In the genomic region with DNA sequence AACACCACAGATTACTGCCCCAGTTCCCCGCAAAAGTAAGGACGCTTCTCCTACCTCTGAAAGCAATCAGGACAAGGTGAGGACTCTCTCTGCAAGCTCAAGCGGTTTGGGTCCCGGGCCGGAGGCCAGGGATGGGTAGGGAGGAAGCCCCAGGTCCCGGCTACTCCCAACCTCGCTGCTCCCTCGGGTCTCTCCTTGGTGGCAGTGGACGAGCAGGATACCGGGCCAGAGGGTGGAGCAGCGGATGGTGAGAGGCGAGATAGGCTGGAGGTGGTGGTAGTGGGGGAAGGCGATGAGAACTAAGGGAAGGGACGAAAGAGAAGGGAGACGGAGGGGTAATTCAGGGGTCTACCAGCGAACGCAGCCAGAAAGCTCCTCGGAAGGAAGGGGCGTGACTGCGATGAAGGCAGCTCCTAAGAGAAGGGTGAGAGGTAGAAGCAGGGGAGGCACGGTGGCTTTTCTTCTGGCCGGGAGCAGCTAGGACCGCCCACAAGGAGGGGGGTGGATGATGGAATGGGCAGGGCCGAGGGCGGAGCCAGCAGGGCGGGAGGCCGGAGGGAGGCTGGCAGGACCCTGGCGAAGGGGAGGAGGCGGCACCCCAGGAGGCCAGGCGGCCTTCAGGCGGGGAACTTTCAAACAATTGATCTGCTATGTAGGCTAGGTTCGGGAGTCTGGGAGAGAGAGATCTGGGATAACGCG, we compare ENCODE assay signal across 8 mouse cellular contexts. TPM values are rescaled to one million over a fixed set of nuclear protein-coding genes. Genes with fewer than 3 reads are reported as not detected.
DNase-seq lines count a peak whose midpoint lies in the region; ATAC-seq and TF ChIP-seq lines count a peak whose summit lies in the region.

TSS of gene Amot (minus strand) at position 465 of the 699 bp plus-strand sequence.

- H3K4me1 ChIP-seq in brown adipose tissue, adult 24 weeks (ENCODE audit: control insufficient read depth, insufficient read depth, insufficient read length, low read length) = no peaks in the 10 kb centered on the region
- no peaks in the 10 kb centered on the region for H3K4me1 ChIP-seq in heart, embryonic 12.5 days (replicated peaks)
- H3K4me1 ChIP-seq in kidney, postnatal 0 days (replicated peaks; ENCODE audit: insufficient read depth, low read length) = no peaks in the 10 kb centered on the region
- H3K4me1 ChIP-seq in liver, embryonic 13.5 days (replicated peaks) = peaks cover 3% of the 10 kb centered on the region
- H3K4me1 ChIP-seq in stomach, embryonic 15.5 days = no peaks in the 10 kb centered on the region

- peak within 1 kb of the TSS; percentile 68 for H3K9ac ChIP-seq in heart, embryonic 12.5 days
- H3K9ac ChIP-seq in kidney, postnatal 0 days (ENCODE audit: low read depth, low read length) = peak within 1 kb of the TSS; percentile 67
- peak within 1 kb of the TSS; percentile 66 for H3K9ac ChIP-seq in liver, embryonic 13.5 days
- H3K9ac ChIP-seq in stomach, embryonic 15.5 days = peak within 1 kb of the TSS; percentile 29

- TF ChIP-seq CTCF in kidney, postnatal 0 days (IDR thresholded peaks at IDR 0.05; ENCODE audit: low read depth) = no peak

- WGBS in heart, embryonic 12.5 days = 12% methylated on average over 33 of the region's 34 CpGs
- 20% methylated on average over 34 of the region's 34 CpGs for WGBS in kidney, postnatal 0 days
- WGBS in liver, embryonic 13.5 days (ENCODE audit: insufficient replicate concordance) = 15% methylated on average over 34 of the region's 34 CpGs
- WGBS in stomach, embryonic 15.5 days = 14% methylated on average over 34 of the region's 34 CpGs

- peak within 1 kb of the TSS; percentile 75 for H3K4me2 ChIP-seq in heart, embryonic 12.5 days
- peak within 1 kb of the TSS; percentile 56 for H3K4me2 ChIP-seq in kidney, postnatal 0 days (ENCODE audit: low read length)
- peak within 1 kb of the TSS; percentile 73 for H3K4me2 ChIP-seq in liver, embryonic 13.5 days
- peak within 1 kb of the TSS; percentile 64 for H3K4me2 ChIP-seq in stomach, embryonic 15.5 days

- peak; percentile 46 for DNase-seq in CD4-positive helper T cell, adult 2 months (ENCODE audit: low read depth, low spot score)
- peak; percentile 92 for DNase-seq in kidney, postnatal 0 days (ENCODE audit: low spot score)
- peak; percentile 84 for DNase-seq in liver, embryonic 13.5 days
- DNase-seq in natural killer cell, adult 2 months (ENCODE audit: low spot score in 2 of 2) = peak; percentile 51 to 53

- peak; percentile 92 for ATAC-seq in erythroid progenitor cell, adult 5-6 weeks (replicated peaks; ENCODE audit: low FRiP score, poor library complexity, severe bottlenecking)
- peak; percentile 97 for ATAC-seq in heart, embryonic 12.5 days (ENCODE audit: insufficient number of reproducible peaks, low FRiP score)
- peak; percentile 94 for ATAC-seq in kidney, postnatal 0 days (replicated peaks; ENCODE audit: low FRiP score, low read depth)
- ATAC-seq in liver, embryonic 13.5 days (ENCODE audit: low read depth) = peak; percentile 92
- peak; percentile 92 for ATAC-seq in stomach, embryonic 15.5 days (ENCODE audit: insufficient read depth, low FRiP score, low read depth)

- H3K4me3 ChIP-seq in brown adipose tissue, adult 24 weeks (ENCODE audit: insufficient read depth, low read depth, low read length) = peak within 1 kb of the TSS; percentile 85
- peak within 1 kb of the TSS; percentile 59 for H3K4me3 ChIP-seq in heart, embryonic 12.5 days
- H3K4me3 ChIP-seq in kidney, postnatal 0 days (replicated peaks; ENCODE audit: low read depth, low read length) = peak within 1 kb of the TSS; percentile 54
- H3K4me3 ChIP-seq in liver, embryonic 13.5 days (replicated peaks) = peak within 1 kb of the TSS; percentile 61
- peak within 1 kb of the TSS; percentile 54 for H3K4me3 ChIP-seq in stomach, embryonic 15.5 days (replicated peaks)

- H3K36me3 ChIP-seq in heart, embryonic 12.5 days = no peaks in the 10 kb centered on the region
- no peaks in the 10 kb centered on the region for H3K36me3 ChIP-seq in kidney, postnatal 0 days (ENCODE audit: insufficient read depth, low read length)
- H3K36me3 ChIP-seq in liver, embryonic 13.5 days = no peaks in the 10 kb centered on the region
- H3K36me3 ChIP-seq in stomach, embryonic 15.5 days = no peaks in the 10 kb centered on the region

- no peak within 1 kb of the TSS for H3K27ac ChIP-seq in brown adipose tissue, adult 24 weeks (replicated peaks; ENCODE audit: low read depth, low read length)
- H3K27ac ChIP-seq in heart, embryonic 12.5 days (ENCODE audit: poor library complexity, severe bottlenecking) = peak within 1 kb of the TSS; percentile 67
- peak within 1 kb of the TSS; percentile 68 for H3K27ac ChIP-seq in kidney, postnatal 0 days
- H3K27ac ChIP-seq in liver, embryonic 13.5 days = peak within 1 kb of the TSS; percentile 77
- H3K27ac ChIP-seq in stomach, embryonic 15.5 days = peak within 1 kb of the TSS; percentile 80

- no peaks in the 10 kb centered on the region for H3K27me3 ChIP-seq in heart, embryonic 12.5 days (replicated peaks)
- H3K27me3 ChIP-seq in kidney, postnatal 0 days (ENCODE audit: insufficient read depth, low read length) = no peaks in the 10 kb centered on the region
- H3K27me3 ChIP-seq in liver, embryonic 13.5 days = no peaks in the 10 kb centered on the region
- H3K27me3 ChIP-seq in stomach, embryonic 15.5 days (replicated peaks) = no peaks in the 10 kb centered on the region

- H3K9me3 ChIP-seq in heart, embryonic 12.5 days (replicated peaks) = no peaks in the 10 kb centered on the region
- no peaks in the 10 kb centered on the region for H3K9me3 ChIP-seq in kidney, postnatal 0 days (replicated peaks; ENCODE audit: low read length)
- H3K9me3 ChIP-seq in liver, embryonic 13.5 days (replicated peaks) = no peaks in the 10 kb centered on the region
- H3K9me3 ChIP-seq in stomach, embryonic 15.5 days = no peaks in the 10 kb centered on the region

RNA-seq across cellular contexts. Expression of gene Amot, which starts in this region (rescaled TPM):
- polyA plus RNA-seq in brown adipose tissue, adult 24 weeks (2012; ENCODE audit: insufficient read depth, insufficient read length, missing spikeins) = 0.67 and 1.4 TPM in 2 replicates
- total RNA-seq in erythroid progenitor cell, adult 5-6 weeks (2015; ENCODE audit: low replicate concordance) = 0.36 and 5.9 TPM in 2 replicates
- total RNA-seq in erythroid progenitor cell, adult 5-6 weeks (2017; ENCODE audit: low replicate concordance) = 1.3 TPM in 1 of 2 replicates, not detected in the other
- polyA plus RNA-seq in heart, embryonic 12.5 days (2016; fragmentation: Nextera tagmentation; extraction: Ambion mirVana) = 12.2 and 13.5 TPM in 2 replicates
- polyA plus RNA-seq in kidney, postnatal 0 days (2015; fragmentation: Nextera tagmentation; extraction: Ambion mirVana) = 16.2 and 16.3 TPM in 2 replicates
- polyA plus RNA-seq in liver, embryonic 13.5 days (2015; fragmentation: Nextera tagmentation; extraction: Ambion mirVana) = 5.2 and 6.4 TPM in 2 replicates
- 14.1 and 17.4 TPM in 2 replicates for polyA plus RNA-seq in stomach, embryonic 15.5 days (2015; fragmentation: Nextera tagmentation; extraction: Ambion mirVana)
